Mouse (Mus musculus) bone marrow, adult 2 months (tissue): ENCODE measurements around the gene Sp6. TPM values are rescaled to one million over a fixed set of nuclear protein-coding genes. Genes with fewer than 3 reads are reported as not detected.
A peak's percentile ranks its signal among the peaks of the same experiment; 100 is the strongest.

ENCODE experiments used
- H3K27ac ChIP-seq: fragments of 200-500 bp; 2 replicates; pipeline ENCODE4 v1.5.1; 2012; ENCODE audit warnings: low read depth, mild to moderate bottlenecking, control low read depth, inconsistent platforms, low read length; ENCODE audit not compliant: control insufficient read depth, poor library complexity, insufficient read depth
- H3K4me1 ChIP-seq: fragments of 200-500 bp; 2 replicates; pipeline ENCODE4 v1.6.1; 2011; ENCODE audit warnings: low read length; ENCODE audit not compliant: control insufficient read depth, insufficient read depth
- H3K4me3 ChIP-seq: fragments of 200-500 bp; replicated peaks from 2 replicates; pipeline ENCODE3; 2011; ENCODE audit warnings: mild to moderate bottlenecking, low read depth, low read length, control low read depth; ENCODE audit not compliant: control insufficient read depth
- CTCF ChIP-seq: fragments of 200-500 bp; IDR thresholded peaks from 2 replicates; pipeline ENCODE4 v1.5.1; 2011; ENCODE audit warnings: low read length, control low read depth; ENCODE audit not compliant: control insufficient read depth, insufficient read depth
- POLR2A ChIP-seq: fragments of 200-500 bp; IDR thresholded peaks from 2 replicates; pipeline ENCODE4 v1.6.1; 2011; ENCODE audit warnings: low read depth, mild to moderate bottlenecking, control low read depth, low read length, borderline replicate concordance; ENCODE audit not compliant: control insufficient read depth
- WGBS: fragments of 180-500 bp; shearing (Covaris S2); methylation state at CpG from one replicate; pipeline ENCODE4 v1.1.7; 2018; 5-methylcytosine and 5-hydroxymethylcytosine counted together
- polyA plus RNA-seq: library from polyadenylated mRNA; stranded (reverse); fragments of >200 nt; gene quantifications from 2 replicates; pipeline ENCODE4 v1.2.4, GENCODE M21; 2011; ENCODE audit warnings: low replicate concordance; ENCODE audit not compliant: missing spikeins, insufficient read depth, insufficient read length

Gene Sp6
- polyA plus RNA-seq, 1 experiment = 1.00 TPM

DNA sequence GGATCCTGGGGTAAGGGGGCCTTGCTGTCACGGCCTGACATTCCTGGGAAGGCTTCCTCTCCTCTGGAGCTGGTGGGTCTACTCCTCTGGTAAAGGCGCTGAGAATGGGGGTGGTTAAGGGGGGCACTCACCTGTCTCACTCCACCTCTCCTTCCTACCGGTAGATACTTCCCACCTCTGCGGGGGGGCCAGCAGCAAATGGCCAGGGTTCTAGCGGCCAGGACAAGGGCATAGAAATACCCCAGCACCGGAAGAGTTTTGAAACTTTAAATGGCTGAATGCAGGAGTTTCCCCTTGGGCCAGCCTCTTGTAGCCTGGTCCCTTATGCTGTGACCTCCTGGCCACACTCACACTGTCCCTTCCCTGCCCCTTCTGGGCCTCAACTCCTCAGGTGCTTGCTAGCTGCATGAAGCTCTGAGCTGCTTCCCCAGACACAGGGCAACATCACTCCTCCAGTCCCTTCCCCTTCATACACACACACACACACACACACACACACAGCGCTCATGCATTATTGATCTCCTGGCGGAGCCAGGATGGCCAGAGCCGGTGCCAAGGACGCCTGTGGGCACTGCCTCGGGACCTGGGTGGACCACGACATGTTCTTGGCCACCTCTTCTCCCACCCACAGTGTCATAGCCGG, 37.9 kb downstream of the Sp6 start:
- WGBS = 11% methylated on average over 13 of the region's 13 CpGs

DNA sequence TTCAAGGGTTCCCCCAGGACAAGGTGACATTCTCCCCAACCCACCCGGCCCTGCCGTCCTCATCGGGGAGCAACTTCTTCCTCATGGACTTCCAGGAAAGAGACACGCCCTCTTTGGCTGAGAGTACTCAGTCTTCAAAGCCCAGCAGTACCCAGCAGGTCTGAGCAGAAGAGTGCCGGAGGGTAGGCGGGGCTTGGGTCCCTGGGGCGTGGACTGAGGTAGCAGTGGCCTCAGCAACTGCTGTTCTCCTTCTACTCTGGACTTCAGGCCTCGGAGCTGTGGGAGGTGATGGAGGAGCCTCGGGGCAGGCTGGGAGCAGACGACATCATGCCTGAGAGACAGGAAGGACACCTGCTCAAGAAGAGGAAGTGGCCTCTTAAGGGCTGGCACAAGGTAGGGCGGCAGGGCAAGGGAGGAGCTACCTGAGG, 39.0 kb downstream of the Sp6 start:
- Histone ChIP-seq H3K4me1 (peaks cover 5% of the 10 kb centered on the region), H3K4me3 (peak overlapping the region; percentile 93), H3K27ac (no peak overlapping the region)
- no peak for TF ChIP-seq CTCF
- no peak for TF ChIP-seq POLR2A
- WGBS = 12% methylated on average over 11 of the region's 11 CpGs

More for the DNA sequence above, 37.9 kb downstream of the Sp6 start:
- Histone ChIP-seq H3K27ac (peak overlapping the region; percentile 47), H3K4me3 (peak overlapping the region; percentile 93), H3K4me1 (peaks cover 5% of the 10 kb centered on the region)
- TF ChIP-seq CTCF (no peak), POLR2A (no peak)

DNA sequence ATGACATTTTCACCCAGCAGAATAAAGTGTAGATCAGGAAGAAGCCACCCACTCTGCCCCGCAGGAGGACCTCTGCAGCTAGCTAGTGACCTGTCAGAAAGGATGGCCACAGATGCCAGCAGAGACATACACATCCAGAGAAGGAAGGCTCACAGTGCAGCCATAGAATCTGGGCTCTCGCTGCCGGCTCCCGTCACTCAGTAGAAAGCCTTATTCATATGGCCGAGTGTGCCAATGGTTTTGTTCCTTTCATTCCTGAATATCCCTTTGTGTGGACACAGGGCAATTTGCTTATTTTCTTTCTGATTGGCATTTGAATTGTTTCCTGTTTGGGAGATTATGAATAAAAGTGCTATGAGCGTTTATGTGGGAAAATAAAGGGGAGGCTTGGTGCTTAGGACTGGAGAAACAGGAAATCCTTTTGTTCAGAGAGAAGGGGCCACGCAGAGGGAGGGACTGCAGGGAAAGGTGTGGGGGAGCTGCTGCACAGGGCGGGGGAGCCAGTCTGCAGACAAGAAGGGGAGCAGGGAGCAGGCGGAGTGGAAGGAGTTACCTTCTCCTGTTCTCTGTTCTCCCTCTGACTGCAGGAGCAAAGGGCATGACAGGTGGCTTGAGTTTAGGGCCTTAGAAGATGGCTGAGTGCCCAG, 50.2 kb downstream of the Sp6 start:
- Histone ChIP-seq H3K27ac (no peak overlapping the region), H3K4me1 (no peaks in the 10 kb centered on the region), H3K4me3 (no peak overlapping the region)
- TF ChIP-seq CTCF = no peak
- TF ChIP-seq POLR2A = no peak
- WGBS = 53% methylated on average over 9 of the region's 9 CpGs

DNA sequence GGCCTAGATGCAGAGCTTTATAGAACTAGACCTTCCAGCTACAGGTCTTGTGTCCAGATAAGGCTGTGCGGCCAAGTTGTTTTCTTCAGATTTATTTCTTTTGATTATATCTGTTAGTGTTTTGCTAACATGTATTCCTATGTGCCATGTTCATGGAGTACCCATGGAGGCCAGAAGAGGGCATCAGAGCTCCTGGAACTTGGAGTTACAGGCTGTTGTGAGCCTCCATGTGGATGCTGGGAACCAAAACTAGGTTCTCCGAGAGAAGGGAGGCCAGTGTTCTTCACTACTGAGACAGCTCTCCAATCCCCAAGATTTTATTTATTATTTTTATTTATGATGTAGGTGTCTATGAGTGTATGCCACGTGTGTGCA, 50.7 kb downstream of the Sp6 start:
- no peak overlapping the region for H3K27ac ChIP-seq
- H3K4me1 ChIP-seq = no peaks in the 10 kb centered on the region
- 87% methylated on average over 3 of the region's 3 CpGs for WGBS
- 0 out of 2 replicates have a peak, but pooled peaks have one; percentile 11 for TF ChIP-seq CTCF
- TF ChIP-seq POLR2A = no peak
- no peak overlapping the region for H3K4me3 ChIP-seq

DNA sequence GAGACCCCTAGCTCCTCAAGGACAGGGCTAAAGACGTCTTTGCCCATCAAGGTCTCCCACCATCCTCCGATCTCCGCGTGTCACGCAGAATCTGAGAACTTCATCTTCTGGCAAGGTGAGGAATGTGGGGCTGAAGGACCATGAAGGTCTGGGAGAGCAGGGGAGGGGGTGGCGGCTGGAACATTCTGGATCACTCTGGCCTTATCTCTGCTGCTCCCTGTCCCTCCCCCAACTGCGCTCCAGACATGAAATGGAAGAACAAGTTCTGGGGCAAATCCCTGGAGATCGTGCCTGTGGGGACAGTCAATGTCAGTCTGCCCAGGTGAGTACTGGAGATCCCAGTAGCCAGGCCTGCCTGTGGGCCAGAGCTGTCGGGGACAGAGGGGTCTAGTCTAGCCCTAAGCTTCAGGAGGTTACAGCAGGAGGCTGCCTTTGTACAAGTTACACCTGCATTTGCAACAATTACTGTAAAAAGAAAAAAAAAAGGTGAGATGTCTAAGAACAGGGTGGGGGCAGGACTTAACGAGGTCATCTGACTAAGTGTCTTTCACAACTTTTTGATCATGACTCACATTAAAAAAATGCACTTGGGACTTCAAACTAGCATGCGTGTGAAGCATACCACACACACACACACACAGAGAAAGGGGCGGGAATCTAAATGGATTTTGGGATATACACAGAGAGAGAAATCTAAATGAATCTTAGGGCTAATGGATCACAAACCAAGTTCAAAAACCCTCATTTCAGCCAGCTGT, 52.5 kb downstream of the Sp6 start:
- WGBS = 85% methylated on average over 12 of the region's 12 CpGs
- Histone ChIP-seq H3K27ac (no peak overlapping the region), H3K4me3 (no peak overlapping the region), H3K4me1 (no peaks in the 10 kb centered on the region)
- TF ChIP-seq CTCF (no peak), POLR2A (no peak)

DNA sequence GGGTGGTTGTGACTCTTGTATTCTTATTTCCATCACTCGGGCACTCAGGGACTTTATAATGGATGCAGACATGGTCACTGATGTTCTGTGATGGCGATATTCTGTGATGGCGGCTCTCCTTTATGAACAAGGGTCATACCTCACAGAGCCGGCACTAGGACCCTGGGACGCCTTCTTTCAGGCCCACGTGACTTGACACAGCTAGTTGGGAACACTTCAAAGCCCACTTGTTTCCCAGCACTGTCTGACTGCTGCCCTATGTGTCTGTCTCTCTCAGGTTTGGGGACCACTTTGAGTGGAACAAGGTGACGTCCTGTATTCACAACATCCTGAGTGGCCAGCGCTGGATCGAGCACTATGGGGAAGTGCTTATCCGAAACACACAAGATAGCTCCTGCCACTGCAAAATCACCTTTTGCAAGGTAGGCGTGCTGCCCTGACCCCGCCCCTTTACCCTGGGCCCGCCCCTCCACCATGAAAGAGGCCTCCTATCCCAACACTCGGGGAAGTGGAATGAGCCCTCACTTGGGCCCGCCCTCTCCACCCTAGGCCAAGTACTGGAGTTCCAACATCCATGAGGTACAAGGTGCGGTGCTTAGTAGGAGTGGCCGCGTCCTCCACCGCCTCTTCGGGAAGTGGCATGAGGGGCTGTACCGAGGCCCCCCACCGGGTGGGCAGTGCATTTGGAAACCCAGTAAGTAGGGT, 53.6 kb downstream of the Sp6 start:
- no peak for TF ChIP-seq POLR2A
- TF ChIP-seq CTCF = no peak
- Histone ChIP-seq H3K27ac (no peak overlapping the region), H3K4me1 (no peaks in the 10 kb centered on the region), H3K4me3 (no peak overlapping the region)
- 86% methylated on average over 22 of the region's 22 CpGs for WGBS

DNA sequence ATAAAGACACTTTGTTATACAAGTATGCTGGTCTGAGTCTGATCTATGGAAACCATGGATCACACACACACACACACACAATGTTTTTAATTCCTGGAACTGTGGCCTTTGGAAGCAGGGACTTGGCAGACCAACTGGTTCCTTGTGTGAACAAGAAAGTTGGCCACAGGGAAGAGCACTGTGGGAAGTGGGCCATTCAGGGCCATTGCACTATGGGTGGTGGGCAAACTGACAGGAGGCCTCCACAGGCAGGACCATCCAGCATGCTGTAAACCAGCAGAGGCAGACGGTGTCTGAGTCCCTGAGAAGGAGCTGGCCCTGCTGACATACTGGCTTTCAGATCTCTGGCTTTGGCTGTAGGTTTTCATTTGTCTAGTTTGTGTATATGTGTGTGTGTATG, 56.1 kb downstream of the Sp6 start:
- TF ChIP-seq POLR2A (no peak), CTCF (no peak)
- Histone ChIP-seq H3K4me3 (no peak overlapping the region), H3K4me1 (no peaks in the 10 kb centered on the region), H3K27ac (no peak overlapping the region)
- 83% methylated on average over 1 of the region's 1 CpGs for WGBS

DNA sequence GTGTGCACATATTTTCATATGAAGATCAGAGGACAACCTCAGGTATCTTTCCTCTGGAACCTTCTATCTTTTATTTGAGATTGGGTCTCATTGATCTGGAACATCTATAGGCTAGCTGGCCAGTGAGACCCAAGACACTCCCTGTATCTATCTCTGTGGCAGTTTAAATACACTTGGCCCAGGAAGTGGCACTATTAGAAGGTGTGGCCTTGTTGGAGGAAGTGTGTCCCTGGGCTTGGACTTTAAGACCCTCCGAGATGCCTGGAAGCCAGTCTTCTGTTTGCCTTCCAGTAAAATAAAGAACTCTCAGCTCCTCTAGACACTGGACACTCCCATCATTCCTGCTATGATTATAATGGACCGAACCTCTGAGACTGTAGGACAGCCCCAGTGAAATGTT, 56.6 kb downstream of the Sp6 start:
- Histone ChIP-seq H3K4me1 (no peaks in the 10 kb centered on the region), H3K27ac (no peak overlapping the region), H3K4me3 (no peak overlapping the region)
- WGBS = 71% methylated on average over 2 of the region's 2 CpGs
- TF ChIP-seq POLR2A (no peak), CTCF (no peak)
